Mouse (Mus musculus) intestine, postnatal 0 days (tissue): ENCODE data around the gene Fbxw11. TPM values are rescaled to one million over a fixed set of nuclear protein-coding genes. Genes with fewer than 3 reads are reported as not detected.

Source experiments
- ATAC-seq: fragments of 200-750 bp; cut with Nextera tagmentation; 2 replicates; pipeline ENCODE4 v1.8.0; 2017; ENCODE audit warnings: mild to moderate bottlenecking, moderate TSS enrichment, moderate library complexity
- H3K27ac ChIP-seq: fragments of 300-500 bp; sonication (generic); 2 replicates; pipeline ENCODE4 v1.5.1; 2014; ENCODE audit warnings: mild to moderate bottlenecking, low read depth, low read length, moderate library complexity
- H3K27me3 ChIP-seq: fragments of 300-500 bp; sonication (generic); replicated peaks from 2 replicates; pipeline ENCODE4 v1.6.1; 2014; ENCODE audit warnings: low read length, mixed read lengths; ENCODE audit not compliant: control insufficient read depth, insufficient read depth
- H3K36me3 ChIP-seq: fragments of 300-500 bp; sonication (generic); 2 replicates; pipeline ENCODE4 v1.6.1; 2014; ENCODE audit warnings: mild to moderate bottlenecking, moderate library complexity; ENCODE audit not compliant: control insufficient read depth, insufficient read depth
- H3K4me1 ChIP-seq: fragments of 300-500 bp; sonication (generic); replicated peaks from 2 replicates; pipeline ENCODE4 v1.6.1; 2014; ENCODE audit warnings: antibody characterized with exemption, low read length, mixed read lengths; ENCODE audit not compliant: control insufficient read depth, insufficient read depth
- H3K4me2 ChIP-seq: fragments of 300-500 bp; sonication (generic); replicated peaks from 2 replicates; pipeline ENCODE4 v1.6.1; 2014; ENCODE audit warnings: low read depth, mild to moderate bottlenecking, moderate library complexity
- H3K4me3 ChIP-seq: fragments of 300-500 bp; sonication (generic); 2 replicates; pipeline ENCODE4 v1.5.1; 2014; ENCODE audit warnings: low read depth, low read length
- H3K9ac ChIP-seq: fragments of 300-500 bp; sonication (generic); 2 replicates; pipeline ENCODE4 v1.6.1; 2014; ENCODE audit warnings: mild to moderate bottlenecking, low read depth, low read length
- H3K9me3 ChIP-seq: fragments of 300-500 bp; sonication (generic); 2 replicates; pipeline ENCODE4 v1.6.1; 2016; ENCODE audit warnings: mixed run types; ENCODE audit not compliant: control insufficient read depth
- CTCF ChIP-seq: sonication (generic); IDR thresholded peaks from 2 replicates; pipeline ENCODE4 v1.5.1; 2016; ENCODE audit warnings: low read depth, mild to moderate bottlenecking, control low read depth, antibody characterized with exemption, moderate library complexity
- WGBS: fragments of 180-500 bp; shearing (Covaris S2); extraction: QIAGEN DNeasy Blood & Tissue Kit; methylation state at CpG from one replicate; pipeline ENCODE4 v1.1.7; 2014; 5-methylcytosine and 5-hydroxymethylcytosine counted together
- polyA plus RNA-seq: library from polyadenylated mRNA; unstranded; fragments of >200 nt; fragmentation: Nextera tagmentation; extraction: Ambion mirVana; gene quantifications from 2 replicates; pipeline ENCODE4 v1.2.1, GENCODE M21; 2015

The Fbxw11 gene
- polyA plus RNA-seq, 1 experiment from 2014 or later, result 33.8 TPM

DNA sequence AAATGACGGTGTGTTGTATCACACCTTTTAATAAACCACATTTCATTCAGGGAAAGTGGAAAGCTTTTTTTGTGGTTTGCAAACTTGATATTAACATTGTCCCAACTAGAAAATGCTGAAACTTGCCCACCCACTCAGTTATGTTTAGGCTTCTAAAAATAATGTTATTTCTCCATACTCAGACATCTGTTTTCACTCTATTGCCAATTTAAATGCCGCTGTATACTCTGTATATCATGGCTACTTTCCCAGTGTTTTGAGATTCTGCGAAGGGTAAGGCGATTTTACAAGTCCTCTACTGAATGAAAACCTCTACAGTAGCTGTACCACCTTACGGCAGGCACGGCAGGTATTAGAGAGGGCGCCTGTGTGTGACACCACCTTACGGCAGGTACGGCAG is 82.6 kb downstream of the Fbxw11 start:
- H3K4me1 ChIP-seq, result 0 out of 2 replicates have a peak, but pooled peaks cover 4% of the 10 kb centered on the region
- 78% methylated on average over 7 of the region's 9 CpGs for WGBS

DNA sequence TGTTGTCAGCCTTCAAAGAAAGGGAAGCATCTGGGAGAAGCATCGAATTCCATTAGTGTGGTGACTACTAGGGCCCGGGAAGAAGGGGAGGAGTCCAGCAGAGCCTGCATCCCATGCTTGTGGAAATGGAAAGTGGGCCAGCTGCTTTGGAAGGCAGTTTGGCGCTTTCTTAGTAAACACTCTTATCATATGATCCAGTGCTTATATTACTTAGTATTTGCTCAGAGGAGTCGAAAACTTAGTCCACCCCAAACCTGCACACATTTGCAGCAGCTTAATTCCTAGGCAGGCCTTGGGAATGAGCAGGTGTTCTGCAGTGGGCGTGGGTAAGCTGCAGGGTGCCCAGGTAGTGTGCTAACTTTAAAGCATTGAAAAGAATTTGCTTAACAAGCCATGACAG is 89.9 kb downstream of the Fbxw11 start:
- Histone ChIP-seq H3K4me1 (0 out of 2 replicates have a peak, but pooled peaks cover 4% of the 10 kb centered on the region), H3K4me3 (no peak overlapping the region), H3K9ac (no peak overlapping the region), H3K9me3 (no peaks in the 10 kb centered on the region), H3K36me3 (peaks cover 40% of the 10 kb centered on the region), H3K27me3 (no peaks in the 10 kb centered on the region), H3K4me2 (no peak overlapping the region), H3K27ac (no peak overlapping the region)
- TF ChIP-seq CTCF, result no peak
- no peak for ATAC-seq
- WGBS, result 35% methylated on average over 5 of the region's 5 CpGs

More for the DNA sequence above, 82.6 kb downstream of the Fbxw11 start:
- ATAC-seq, result no peak
- H3K4me3 ChIP-seq, result no peak overlapping the region
- TF ChIP-seq CTCF, result no peak
- no peak overlapping the region for H3K9ac ChIP-seq
- no peaks in the 10 kb centered on the region for H3K27me3 ChIP-seq
- no peak overlapping the region for H3K4me2 ChIP-seq
- peaks cover 30% of the 10 kb centered on the region; the same call in 1 of the 2 replicates for H3K36me3 ChIP-seq
- H3K9me3 ChIP-seq, result no peaks in the 10 kb centered on the region
- H3K27ac ChIP-seq, result no peak overlapping the region

DNA sequence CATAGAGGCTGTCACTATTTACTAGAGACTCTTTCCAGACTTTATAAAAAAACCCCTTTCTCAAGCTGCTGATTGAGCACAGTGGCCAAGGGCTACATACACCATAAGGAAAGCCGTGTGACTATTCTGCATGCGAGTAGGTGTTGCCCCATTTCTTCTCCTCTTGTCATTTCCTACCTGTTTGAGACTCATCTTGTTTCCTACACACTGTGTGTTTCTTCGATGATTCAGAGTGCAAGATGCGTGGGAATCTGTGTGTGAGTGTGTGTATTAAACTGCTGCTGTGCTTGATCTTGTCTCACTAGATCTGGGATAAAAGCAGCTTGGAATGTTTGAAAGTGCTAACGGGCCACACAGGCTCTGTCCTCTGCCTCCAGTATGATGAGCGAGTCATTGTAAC is 90.7 kb downstream of the Fbxw11 start:
- Histone ChIP-seq H3K4me2 (no peak overlapping the region), H3K36me3 (peaks cover 47% of the 10 kb centered on the region), H3K4me3 (no peak overlapping the region), H3K27ac (no peak overlapping the region), H3K4me1 (0 out of 2 replicates have a peak, but pooled peaks cover 4% of the 10 kb centered on the region), H3K27me3 (no peaks in the 10 kb centered on the region), H3K9me3 (no peaks in the 10 kb centered on the region), H3K9ac (no peak overlapping the region)
- 94% methylated on average over 6 of the region's 6 CpGs for WGBS
- ATAC-seq, result no peak
- TF ChIP-seq CTCF, result no peak

DNA sequence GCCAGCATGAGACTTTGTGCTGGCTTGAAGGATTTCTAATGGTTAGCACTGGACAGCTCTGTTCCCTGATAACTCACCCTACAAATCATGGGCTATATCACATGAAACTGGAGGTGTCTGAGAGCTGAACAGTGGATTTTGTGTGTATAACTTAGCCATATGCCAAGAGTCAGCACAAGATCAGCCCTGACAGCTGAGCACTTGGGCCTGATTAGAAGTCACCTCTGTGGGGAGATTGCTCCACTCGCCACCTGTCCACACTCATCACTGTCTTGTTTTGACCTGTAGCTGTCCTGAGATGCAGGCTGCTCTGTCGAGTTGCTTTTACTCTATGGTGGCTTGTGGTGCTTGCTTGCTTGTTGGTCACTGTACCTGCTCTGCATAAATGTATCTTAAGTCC is 93.8 kb downstream of the Fbxw11 start:
- 86% methylated on average over 2 of the region's 2 CpGs for WGBS
- ATAC-seq, result no peak
- TF ChIP-seq CTCF, result no peak
- Histone ChIP-seq H3K36me3 (peaks cover 74% of the 10 kb centered on the region), H3K4me3 (no peak overlapping the region), H3K4me2 (no peak overlapping the region), H3K9ac (no peak overlapping the region), H3K9me3 (no peaks in the 10 kb centered on the region), H3K4me1 (no peaks in the 10 kb centered on the region), H3K27me3 (no peaks in the 10 kb centered on the region), H3K27ac (no peak overlapping the region)

DNA sequence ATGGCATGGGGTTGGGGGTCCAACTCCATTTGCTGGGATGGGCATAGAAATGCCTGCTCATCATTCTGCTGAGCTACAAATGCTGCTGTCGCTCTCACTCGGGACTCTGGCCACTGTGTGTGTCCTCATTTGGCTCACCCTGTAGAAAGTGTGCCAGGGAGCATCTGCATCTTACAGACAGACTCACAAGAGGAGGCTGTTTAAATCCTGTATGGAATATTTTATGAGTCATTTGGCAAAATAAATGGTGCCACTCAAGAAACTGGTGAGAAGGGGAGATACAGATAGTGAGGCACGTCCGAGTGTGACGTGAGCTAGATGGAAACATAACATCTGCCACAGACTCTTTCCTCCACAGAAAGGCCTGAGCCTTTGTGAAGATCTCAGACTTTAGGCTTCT is 95.2 kb downstream of the Fbxw11 start:
- 86% methylated on average over 5 of the region's 5 CpGs for WGBS

DNA sequence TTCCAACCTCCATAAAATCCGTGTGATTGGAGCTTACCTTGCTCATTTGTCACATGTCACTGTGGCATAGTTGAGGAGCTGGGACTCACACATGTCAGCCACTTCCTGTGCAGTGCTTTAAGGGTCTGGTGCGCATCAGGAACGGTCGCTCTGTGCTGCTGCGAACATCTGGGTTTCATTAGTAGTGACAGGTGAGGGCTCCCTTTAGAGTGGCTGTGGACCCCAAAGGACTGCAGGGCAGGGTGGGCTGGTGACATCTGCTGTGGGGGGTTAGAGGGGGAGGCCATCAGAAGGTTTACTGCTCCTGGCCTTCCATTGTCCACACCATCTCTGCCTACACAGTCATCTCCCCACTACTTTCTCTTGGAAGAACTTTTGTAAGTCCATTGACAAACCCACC is 101.4 kb downstream of the Fbxw11 start:
- 63% methylated on average over 5 of the region's 5 CpGs for WGBS
- Histone ChIP-seq H3K9me3 (no peaks in the 10 kb centered on the region), H3K4me2 (no peak overlapping the region), H3K4me3 (no peak overlapping the region), H3K9ac (no peak overlapping the region), H3K36me3 (peaks cover 58% of the 10 kb centered on the region), H3K27me3 (no peaks in the 10 kb centered on the region), H3K27ac (no peak overlapping the region), H3K4me1 (0 out of 2 replicates have a peak, but pooled peaks cover 3% of the 10 kb centered on the region)
- TF ChIP-seq CTCF, result no peak
- ATAC-seq, result no peak

More for the DNA sequence above, 95.2 kb downstream of the Fbxw11 start:
- Histone ChIP-seq H3K27me3 (no peaks in the 10 kb centered on the region), H3K4me3 (no peak overlapping the region), H3K9me3 (no peaks in the 10 kb centered on the region), H3K4me2 (no peak overlapping the region), H3K9ac (no peak overlapping the region), H3K27ac (no peak overlapping the region), H3K36me3 (peaks cover 84% of the 10 kb centered on the region), H3K4me1 (no peaks in the 10 kb centered on the region)
- ATAC-seq, result no peak
- TF ChIP-seq CTCF, result no peak

DNA sequence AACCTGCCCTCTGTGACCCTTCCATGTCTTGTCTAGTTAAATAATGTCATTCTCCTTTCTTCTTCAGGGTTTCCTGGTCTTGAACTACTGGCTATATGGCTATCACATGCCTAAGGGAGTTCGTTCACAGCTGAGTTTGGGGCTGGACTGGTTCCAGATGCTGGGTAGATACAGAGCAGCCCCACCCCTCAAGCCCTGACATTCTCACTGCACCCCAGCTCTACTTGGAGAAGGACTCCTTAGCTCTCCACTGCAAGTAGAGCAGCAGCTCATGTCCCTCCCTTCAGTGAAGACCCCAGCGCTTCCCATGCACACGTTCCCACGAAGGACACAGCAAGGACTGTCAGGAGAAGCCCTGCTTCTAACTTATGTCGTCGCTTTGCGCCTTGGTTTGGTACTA is 101.9 kb downstream of the Fbxw11 start:
- peaks cover 53% of the 10 kb centered on the region for H3K36me3 ChIP-seq
- H3K9me3 ChIP-seq, result no peaks in the 10 kb centered on the region
- ATAC-seq, result no peak
- no peak overlapping the region for H3K9ac ChIP-seq
- whole genome bisulfite sequencing, result 82% methylated on average over 7 of the region's 7 CpGs
- no peak overlapping the region for H3K4me3 ChIP-seq
- no peak overlapping the region; the same call in 1 of the 2 replicates for H3K27ac ChIP-seq
- H3K4me2 ChIP-seq, result no peak overlapping the region
- no peaks in the 10 kb centered on the region for H3K27me3 ChIP-seq
- H3K4me1 ChIP-seq, result 0 out of 2 replicates have a peak, but pooled peaks cover 3% of the 10 kb centered on the region
- no peak for TF ChIP-seq CTCF
